Mouse (Mus musculus) limb, embryonic 15.5 days (tissue): ENCODE data around the gene Nip7. TPM values are rescaled to one million over a fixed set of nuclear protein-coding genes. Genes with fewer than 3 reads are reported as not detected.
A peak's percentile ranks its signal among the peaks of the same experiment; 100 is the strongest.
"Not testable (repeated sequence)": the region's sequence is repeated elsewhere in the genome, so short reads cannot be mapped to it uniquely, and the experiment has no call there.

ENCODE experiments used
- ATAC-seq: fragments of 200-750 bp; cut with Nextera tagmentation; 2 replicates; pipeline ENCODE4 v1.8.0; 2017; ENCODE audit warnings: low read depth, moderate TSS enrichment; ENCODE audit not compliant: insufficient number of reproducible peaks, low FRiP score, low TSS enrichment
- H3K27ac ChIP-seq: fragments of 300-500 bp; sonication (generic); 2 replicates; pipeline ENCODE4 v1.5.1; 2015; ENCODE audit warnings: moderate library complexity, mild to moderate bottlenecking, inconsistent platforms
- H3K27me3 ChIP-seq: fragments of 300-500 bp; sonication (generic); 2 replicates; pipeline ENCODE4 v1.6.1; 2015; ENCODE audit warnings: inconsistent platforms
- H3K36me3 ChIP-seq: fragments of 300-500 bp; sonication (generic); 2 replicates; pipeline ENCODE4 v1.6.1; 2015; ENCODE audit warnings: inconsistent platforms
- H3K4me1 ChIP-seq: fragments of 300-500 bp; sonication (generic); 2 replicates; pipeline ENCODE4 v1.6.1; 2015; ENCODE audit warnings: inconsistent platforms
- H3K4me2 ChIP-seq: fragments of 300-500 bp; sonication (generic); 2 replicates; pipeline ENCODE4 v1.6.1; 2015; ENCODE audit warnings: mild to moderate bottlenecking, inconsistent platforms
- H3K4me3 ChIP-seq: fragments of 300-500 bp; sonication (generic); 2 replicates; pipeline ENCODE4 v1.5.1; 2015; ENCODE audit warnings: mild to moderate bottlenecking, inconsistent platforms
- H3K9ac ChIP-seq: fragments of 300-500 bp; sonication (generic); 2 replicates; pipeline ENCODE4 v1.6.1; 2015; ENCODE audit warnings: inconsistent platforms
- H3K9me3 ChIP-seq: fragments of 300-500 bp; sonication (generic); 2 replicates; pipeline ENCODE4 v1.6.1; 2016; ENCODE audit warnings: inconsistent platforms
- WGBS: fragments of 180-500 bp; shearing (Covaris S2); methylation state at CpG from one replicate; pipeline ENCODE4 v1.1.7; 2015; 5-methylcytosine and 5-hydroxymethylcytosine counted together
- polyA plus RNA-seq: library from polyadenylated mRNA; unstranded; fragments of >200 nt; fragmentation: Nextera tagmentation; extraction: Ambion mirVana; gene quantifications from 2 replicates; pipeline ENCODE4 v1.2.1, GENCODE M21; 2015

The Nip7 gene
- polyA plus RNA-seq, 1 experiment from 2014 or later = 82.9 TPM

- Histone ChIP-seq H3K4me2 (no peak overlapping the region), H3K9ac (no peak overlapping the region), H3K36me3 (peaks cover 89% of the 10 kb centered on the region), H3K27me3 (no peaks in the 10 kb centered on the region), H3K27ac (no peak overlapping the region), H3K4me3 (no peak overlapping the region), H3K4me1 (no peaks in the 10 kb centered on the region), H3K9me3 (no peaks in the 10 kb centered on the region)
- 70% methylated on average over 1 of the region's 1 CpGs for WGBS
- no peak for ATAC-seq
Observed at GRCm38 (mm10) chr8:107074128-107074527, 17.5 kb downstream of the Nip7 start.

GRCm38 (mm10) chr8:107076239-107076888 lies 19.7 kb downstream of the Nip7 start:
- no peaks in the 10 kb centered on the region for H3K9me3 ChIP-seq
- WGBS = 84% methylated on average over 7 of the region's 7 CpGs
- no peaks in the 10 kb centered on the region for H3K27me3 ChIP-seq
- H3K4me2 ChIP-seq = no peak overlapping the region
- H3K4me3 ChIP-seq = no peak overlapping the region
- no peak for ATAC-seq
- H3K36me3 ChIP-seq = peaks cover 92% of the 10 kb centered on the region
- H3K27ac ChIP-seq = no peak overlapping the region
- no peak overlapping the region for H3K9ac ChIP-seq
- no peaks in the 10 kb centered on the region for H3K4me1 ChIP-seq

- 96% methylated on average over 17 of the region's 17 CpGs for WGBS
- H3K36me3 ChIP-seq = peaks cover 76% of the 10 kb centered on the region
- no peak overlapping the region for H3K9ac ChIP-seq
- no peak overlapping the region for H3K4me2 ChIP-seq
- H3K27ac ChIP-seq = no peak overlapping the region
- no peaks in the 10 kb centered on the region for H3K4me1 ChIP-seq
- no peak for ATAC-seq
- H3K27me3 ChIP-seq = no peaks in the 10 kb centered on the region
- H3K9me3 ChIP-seq = no peaks in the 10 kb centered on the region
- H3K4me3 ChIP-seq = no peak overlapping the region
Observed at GRCm38 (mm10) chr8:107085358-107085757, 28.7 kb downstream of the Nip7 start.

GRCm38 (mm10) chr8:107086018-107086417 lies 29.3 kb downstream of the Nip7 start:
- Histone ChIP-seq H3K4me1 (no peaks in the 10 kb centered on the region), H3K4me3 (no peak overlapping the region), H3K9ac (no peak overlapping the region), H3K9me3 (no peaks in the 10 kb centered on the region), H3K4me2 (no peak overlapping the region), H3K36me3 (peaks cover 77% of the 10 kb centered on the region), H3K27me3 (no peaks in the 10 kb centered on the region), H3K27ac (no peak overlapping the region)
- WGBS = 99% methylated on average over 5 of the region's 5 CpGs
- ATAC-seq = no peak

GRCm38 (mm10) chr8:107088526-107089063 lies 31.9 kb downstream of the Nip7 start:
- H3K4me3 ChIP-seq = no peak overlapping the region
- H3K27ac ChIP-seq = no peak overlapping the region
- no peaks in the 10 kb centered on the region for H3K27me3 ChIP-seq
- ATAC-seq = no peak
- no peak overlapping the region for H3K9ac ChIP-seq
- WGBS = 96% methylated on average over 5 of the region's 5 CpGs
- H3K36me3 ChIP-seq = peaks cover 71% of the 10 kb centered on the region
- no peaks in the 10 kb centered on the region for H3K9me3 ChIP-seq
- H3K4me2 ChIP-seq = no peak overlapping the region
- H3K4me1 ChIP-seq = no peaks in the 10 kb centered on the region; the same call in 1 of the 2 replicates

- Histone ChIP-seq H3K27me3 (no peaks in the 10 kb centered on the region), H3K9ac (no peak overlapping the region), H3K4me1 (peaks cover 8% of the 10 kb centered on the region), H3K36me3 (peaks cover 74% of the 10 kb centered on the region), H3K4me3 (no peak overlapping the region), H3K9me3 (no peaks in the 10 kb centered on the region), H3K27ac (no peak overlapping the region), H3K4me2 (no peak overlapping the region)
- 75% methylated on average over 7 of the region's 7 CpGs for WGBS
- ATAC-seq = no peak
Observed at GRCm38 (mm10) chr8:107090531-107090930, 33.9 kb downstream of the Nip7 start.

- no peaks in the 10 kb centered on the region for H3K27me3 ChIP-seq
- H3K4me1 ChIP-seq = peaks cover 12% of the 10 kb centered on the region
- peak overlapping the region; percentile 48 for H3K4me2 ChIP-seq
- H3K9me3 ChIP-seq = no peaks in the 10 kb centered on the region
- WGBS = under 1% methylated on average over 48 of the region's 53 CpGs
- peak overlapping the region; percentile 84 for H3K4me3 ChIP-seq
- peaks cover 30% of the 10 kb centered on the region for H3K36me3 ChIP-seq
- peak overlapping the region; percentile 79 for H3K9ac ChIP-seq
- peak; percentile 68; the same call in 1 of the 2 replicates for ATAC-seq
- peak overlapping the region; percentile 94 for H3K27ac ChIP-seq
Observed at GRCm38 (mm10) chr8:107095717-107096365, 39.2 kb downstream of the Nip7 start.

- Histone ChIP-seq H3K27me3 (no peaks in the 10 kb centered on the region), H3K4me3 (peak within 1 kb of the TSS; percentile 84), H3K4me1 (peaks cover 12% of the 10 kb centered on the region), H3K9me3 (no peaks in the 10 kb centered on the region), H3K4me2 (peak within 1 kb of the TSS; percentile 48), H3K9ac (peak within 1 kb of the TSS; percentile 79), H3K27ac (peak within 1 kb of the TSS; percentile 94), H3K36me3 (peaks cover 25% of the 10 kb centered on the region)
- 4% methylated on average over 38 of the region's 39 CpGs for WGBS
- ATAC-seq = peak; percentile 91
Observed at GRCm38 (mm10) chr8:107096366-107097036, 39.8 kb downstream of the Nip7 start, which contains the start of gene Terf2. TSS of gene Terf2 (minus strand) at chr8:107096547.

- 57% methylated on average over 2 of the region's 2 CpGs for WGBS
- H3K36me3 ChIP-seq = no peaks in the 10 kb centered on the region
- no peaks in the 10 kb centered on the region for H3K27me3 ChIP-seq
- H3K4me2 ChIP-seq = no peak overlapping the region
- no peak overlapping the region for H3K4me3 ChIP-seq
- peak overlapping the region; percentile 57 for H3K27ac ChIP-seq
- no peaks in the 10 kb centered on the region for H3K9me3 ChIP-seq
- peaks cover 3% of the 10 kb centered on the region; the same call in 1 of the 2 replicates for H3K4me1 ChIP-seq
- no peak overlapping the region for H3K9ac ChIP-seq
- ATAC-seq = no peak
Observed at GRCm38 (mm10) chr8:107100635-107101034, 44.0 kb downstream of the Nip7 start.

- ATAC-seq = no peak
- peaks cover 3% of the 10 kb centered on the region; the same call in 1 of the 2 replicates for H3K4me1 ChIP-seq
- no peak overlapping the region for H3K9ac ChIP-seq
- H3K4me3 ChIP-seq = no peak overlapping the region
- no peak overlapping the region for H3K4me2 ChIP-seq
- WGBS = 8% methylated on average over 4 of the region's 4 CpGs
- no peaks in the 10 kb centered on the region for H3K9me3 ChIP-seq
- no peak overlapping the region for H3K27ac ChIP-seq
- H3K27me3 ChIP-seq = no peaks in the 10 kb centered on the region
- H3K36me3 ChIP-seq = no peaks in the 10 kb centered on the region
Observed at GRCm38 (mm10) chr8:107104547-107104946, 47.9 kb downstream of the Nip7 start.

- H3K4me3 ChIP-seq, H3K36me3 ChIP-seq: not testable (repeated sequence)
- WGBS = 93% methylated on average over 5 of the region's 5 CpGs
Observed at GRCm38 (mm10) chr8:107108089-107108488, 51.4 kb downstream of the Nip7 start.

More at GRCm38 (mm10) chr8:107108089-107108488, 51.4 kb downstream of the Nip7 start:
- not testable (repeated sequence) for H3K27me3 ChIP-seq, ATAC-seq, H3K27ac ChIP-seq, H3K9ac ChIP-seq, H3K4me2 ChIP-seq, H3K4me1 ChIP-seq, H3K9me3 ChIP-seq
